11 mouse cellular contexts compared by ENCODE assay signal in genomic region chr2:34627328-34628226, GRCm38 (mm10).
DNase-seq lines count a peak whose midpoint lies in the region; ATAC-seq and TF ChIP-seq lines count a peak whose summit lies in the region.
"Had no signal": no experiment of that assay in that cellular context is flagged by ENCODE, and none has a peak within 500 bp of the region (broad histone marks: within the 10 kb centered on the region; RNA-seq: fewer than 3 reads in every experiment).

No protein-coding gene starts in this region.

- H3K36me3 ChIP-seq in forebrain, postnatal 0 days (ENCODE audit: insufficient read depth) = peaks cover 9% of the 10 kb centered on the region; the same call in 1 of the 2 replicates
- peaks cover 8% of the 10 kb centered on the region for H3K36me3 ChIP-seq in forebrain, embryonic 14.5 days (ENCODE audit: control insufficient read depth, insufficient read depth, low read length)
- H3K36me3 ChIP-seq in midbrain, embryonic 10.5 days = peaks cover 30% of the 10 kb centered on the region
- peaks cover 13% of the 10 kb centered on the region; the same call in 1 of the 2 replicates for H3K36me3 ChIP-seq in midbrain, postnatal 0 days (ENCODE audit: insufficient read depth, low read length)
- peaks cover 13% of the 10 kb centered on the region; the same call in 1 of the 2 replicates for H3K36me3 ChIP-seq in stomach, embryonic 14.5 days (ENCODE audit: control insufficient read depth, insufficient read depth, low read length)

- no peaks in the 10 kb centered on the region for H3K27me3 ChIP-seq in forebrain, postnatal 0 days (ENCODE audit: insufficient read depth, low read length)
- H3K27me3 ChIP-seq in forebrain, embryonic 14.5 days (replicated peaks; ENCODE audit: control insufficient read depth, insufficient read depth, low read length) = no peaks in the 10 kb centered on the region
- no peaks in the 10 kb centered on the region; the same call in 1 of the 2 replicates for H3K27me3 ChIP-seq in midbrain, embryonic 10.5 days (ENCODE audit: low read depth, poor library complexity, severe bottlenecking)
- H3K27me3 ChIP-seq in midbrain, postnatal 0 days (ENCODE audit: insufficient read depth, low read length) = no peaks in the 10 kb centered on the region
- H3K27me3 ChIP-seq in stomach, embryonic 14.5 days (ENCODE audit: control insufficient read depth, insufficient read depth, low read length) = no peaks in the 10 kb centered on the region
- H3K27me3 ChIP-seq: midbrain, embryonic 12.5 days had no signal

- no peak overlapping the region for H3K4me2 ChIP-seq in forebrain, postnatal 0 days (ENCODE audit: low read depth)
- no peak overlapping the region for H3K4me2 ChIP-seq in forebrain, embryonic 14.5 days (ENCODE audit: low read length)
- no peak overlapping the region for H3K4me2 ChIP-seq in midbrain, postnatal 0 days (ENCODE audit: low read depth, low read length, poor library complexity, severe bottlenecking)
- H3K4me2 ChIP-seq in stomach, embryonic 14.5 days (replicated peaks; ENCODE audit: low read depth, low read length) = no peak overlapping the region
- H3K4me2 ChIP-seq: midbrain, embryonic 12.5 days had no signal

- H3K27ac ChIP-seq in forebrain, postnatal 0 days (ENCODE audit: low read depth, low read length) = no peak overlapping the region
- H3K27ac ChIP-seq in forebrain, embryonic 14.5 days (ENCODE audit: low read depth, low read length) = no peak overlapping the region
- H3K27ac ChIP-seq in midbrain, embryonic 10.5 days (replicated peaks) = peak overlapping the region; percentile 55
- H3K27ac ChIP-seq in midbrain, postnatal 0 days (ENCODE audit: low read depth, low read length) = no peak overlapping the region
- H3K27ac ChIP-seq in stomach, embryonic 14.5 days (ENCODE audit: low read length) = peak overlapping the region; percentile 80
- H3K27ac ChIP-seq: midbrain, embryonic 12.5 days had no signal

- no peak for DNase-seq in forebrain, postnatal 0 days
- DNase-seq in forebrain, embryonic 14.5 days (ENCODE audit: low spot score) = no peak
- DNase-seq in midbrain, embryonic 10.5 days (ENCODE audit: low spot score) = no peak
- DNase-seq in midbrain, postnatal 0 days (ENCODE audit: low spot score) = no peak
- DNase-seq in gastrocnemius, postnatal 25 days = no peak
- no peak for DNase-seq in right cerebral cortex, adult 2 months (ENCODE audit: low spot score in 2 of 2)
- DNase-seq: cerebellum, postnatal 25 days; layer of hippocampus, postnatal 36 days had no signal

- no peak overlapping the region for H3K4me3 ChIP-seq in forebrain, postnatal 0 days (ENCODE audit: low read depth, low read length)
- H3K4me3 ChIP-seq in forebrain, embryonic 14.5 days (ENCODE audit: low read depth, low read length) = no peak overlapping the region
- no peak overlapping the region for H3K4me3 ChIP-seq in midbrain, embryonic 10.5 days
- H3K4me3 ChIP-seq in midbrain, postnatal 0 days (ENCODE audit: low read depth, low read length) = no peak overlapping the region
- no peak overlapping the region for H3K4me3 ChIP-seq in stomach, embryonic 14.5 days (ENCODE audit: low read depth, low read length)
- H3K4me3 ChIP-seq: midbrain, embryonic 12.5 days had no signal

- TF ChIP-seq CTCF in forebrain, postnatal 0 days (IDR thresholded peaks at IDR 0.05; ENCODE audit: low read depth) = no peak
- no peak for TF ChIP-seq CTCF in midbrain, postnatal 0 days (IDR thresholded peaks at IDR 0.05)

- no peaks in the 10 kb centered on the region for H3K4me1 ChIP-seq in forebrain, postnatal 0 days (ENCODE audit: insufficient read depth)
- no peaks in the 10 kb centered on the region for H3K4me1 ChIP-seq in forebrain, embryonic 14.5 days (ENCODE audit: control insufficient read depth, insufficient read depth, low read length)
- peaks cover 6% of the 10 kb centered on the region for H3K4me1 ChIP-seq in midbrain, embryonic 10.5 days
- no peaks in the 10 kb centered on the region for H3K4me1 ChIP-seq in midbrain, postnatal 0 days (ENCODE audit: insufficient read depth, low read length)
- peaks cover 18% of the 10 kb centered on the region for H3K4me1 ChIP-seq in stomach, embryonic 14.5 days (ENCODE audit: control insufficient read depth, insufficient read depth, low read length)
- H3K4me1 ChIP-seq: midbrain, embryonic 12.5 days had no signal

- H3K9ac ChIP-seq in forebrain, postnatal 0 days = no peak overlapping the region
- no peak overlapping the region for H3K9ac ChIP-seq in forebrain, embryonic 14.5 days (ENCODE audit: low read length)
- H3K9ac ChIP-seq in midbrain, postnatal 0 days (replicated peaks; ENCODE audit: low read length, poor library complexity, severe bottlenecking) = no peak overlapping the region
- no peak overlapping the region for H3K9ac ChIP-seq in stomach, embryonic 14.5 days (replicated peaks; ENCODE audit: low read depth, low read length)
- H3K9ac ChIP-seq: midbrain, embryonic 12.5 days had no signal

- no peaks in the 10 kb centered on the region for H3K9me3 ChIP-seq in forebrain, postnatal 0 days (ENCODE audit: low read length)
- no peaks in the 10 kb centered on the region for H3K9me3 ChIP-seq in forebrain, embryonic 14.5 days (replicated peaks; ENCODE audit: control insufficient read depth, low read length)
- H3K9me3 ChIP-seq in midbrain, embryonic 10.5 days (replicated peaks) = no peaks in the 10 kb centered on the region
- H3K9me3 ChIP-seq in midbrain, postnatal 0 days (ENCODE audit: low read length) = no peaks in the 10 kb centered on the region
- H3K9me3 ChIP-seq in stomach, embryonic 14.5 days (ENCODE audit: control insufficient read depth, low read depth, low read length) = no peaks in the 10 kb centered on the region
- H3K9me3 ChIP-seq: midbrain, embryonic 12.5 days had no signal

- 74% methylated on average over 17 of the region's 17 CpGs for WGBS in forebrain, postnatal 0 days
- WGBS in forebrain, embryonic 14.5 days = 76% methylated on average over 17 of the region's 17 CpGs
- WGBS in midbrain, embryonic 10.5 days = 76% methylated on average over 17 of the region's 17 CpGs
- WGBS in midbrain, postnatal 0 days = 76% methylated on average over 17 of the region's 17 CpGs
- 54% methylated on average over 17 of the region's 17 CpGs for WGBS in stomach, embryonic 14.5 days

- 0 out of 2 replicates have a peak, but pooled peaks have one; percentile 14 for ATAC-seq in forebrain, postnatal 0 days
- ATAC-seq in forebrain, embryonic 14.5 days = no peak
- no peak for ATAC-seq in midbrain, postnatal 0 days (ENCODE audit: low FRiP score)
- ATAC-seq in hematopoietic stem cell, adult 5-6 weeks (replicated peaks in 1 of 2; ENCODE audit: insufficient read depth in 1 of 2, low FRiP score in 2 of 2, low TSS enrichment in 1 of 2, low read depth in 1 of 2, poor library complexity in 2 of 2, severe bottlenecking in 2 of 2) = peak; percentile 54 to 70
- peak; percentile 76 for ATAC-seq in stomach, embryonic 14.5 days (ENCODE audit: insufficient number of reproducible peaks, insufficient read depth, low FRiP score, low read depth)

Comparison
In these comparisons a context has a peak if more than half of its experiments do, and no peak if none do; other contexts are left out.
1. ATAC-seq: peak in forebrain, postnatal 0 days (single experiment), hematopoietic stem cell, adult 5-6 weeks (2 of 2) and stomach, embryonic 14.5 days (single experiment); none in forebrain, embryonic 14.5 days (single experiment) and midbrain, postnatal 0 days (single experiment).
2. H3K27ac ChIP-seq: peak in midbrain, embryonic 10.5 days (single experiment) and stomach, embryonic 14.5 days (single experiment); none in forebrain, postnatal 0 days (single experiment), forebrain, embryonic 14.5 days (single experiment) and midbrain, postnatal 0 days (single experiment).